Mouse (Mus musculus) stomach, postnatal 0 days (tissue): ENCODE data around the gene Zfp597.

Source experiments
- CTCF ChIP-seq: IDR thresholded peaks from 2 replicates; pipeline ENCODE4 v1.5.1; 2016; ENCODE audit warnings: antibody characterized with exemption, low read depth, mild to moderate bottlenecking, moderate library complexity
- EP300 ChIP-seq: optimal IDR thresholded peaks from 2 replicates; pipeline ENCODE3; 2016; ENCODE audit warnings: antibody characterized with exemption

- TF ChIP-seq CTCF, result no peak
- TF ChIP-seq EP300, result no peak
Measured at GRCm38 (mm10) chr16:3893739-3894138, 9.4 kb upstream of the Zfp597 start.
